Mouse (Mus musculus) embryo, embryonic 11.5 days (tissue): ENCODE measurements around the gene Slc39a2.
"Not testable (repeated sequence)": the region's sequence is repeated elsewhere in the genome, so short reads cannot be mapped to it uniquely, and the experiment has no call there.

Experiments used
- DNase-seq: peaks from one replicate; pipeline ENCODE4 v3.0.0-alpha.2; 2012; ENCODE audit warnings: low read depth, low spot score

The Slc39a2 gene

DNA sequence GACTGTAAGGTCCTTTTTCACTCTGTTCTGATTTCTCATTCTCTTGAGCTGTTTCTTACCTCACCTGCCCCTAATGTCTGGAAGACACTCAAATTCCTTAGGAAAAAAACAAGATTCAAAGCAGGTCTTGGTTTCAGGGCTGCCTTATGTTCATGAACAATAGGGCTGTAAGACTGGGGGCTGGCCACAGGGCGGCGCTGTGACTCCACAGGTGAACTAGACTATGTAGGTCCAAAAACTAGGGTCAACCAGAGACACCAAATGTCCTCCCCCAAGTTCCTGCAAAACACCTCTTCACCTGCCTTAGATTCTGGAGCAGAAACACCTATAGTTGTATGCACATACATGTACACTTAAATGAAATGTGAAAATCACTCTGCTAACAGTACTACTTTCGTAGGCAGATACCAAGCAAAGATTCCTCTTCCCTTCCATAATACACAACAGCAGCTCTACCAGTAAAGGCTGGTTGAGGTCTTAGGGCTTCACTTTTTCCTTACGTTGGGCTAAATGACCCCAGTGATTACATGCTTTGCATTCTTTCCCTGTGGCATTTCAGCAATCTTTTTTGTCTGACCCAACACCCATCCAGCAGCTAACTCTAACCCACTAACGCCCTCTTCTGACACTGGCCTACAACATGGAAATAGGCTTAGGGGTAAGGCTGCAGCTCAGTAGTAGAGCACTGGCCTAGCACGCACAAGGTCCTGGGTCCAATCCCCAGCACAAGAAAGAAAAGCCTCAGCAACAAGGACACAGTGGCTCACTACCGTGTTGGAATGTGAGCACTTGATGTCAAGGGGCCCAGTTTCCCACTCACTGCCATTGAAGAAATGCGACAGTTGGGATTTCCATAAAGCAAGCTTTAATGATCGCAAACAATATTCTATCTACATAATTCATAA, 10.4 kb downstream of the Slc39a2 start:
- no peak for DNase-seq

DNA sequence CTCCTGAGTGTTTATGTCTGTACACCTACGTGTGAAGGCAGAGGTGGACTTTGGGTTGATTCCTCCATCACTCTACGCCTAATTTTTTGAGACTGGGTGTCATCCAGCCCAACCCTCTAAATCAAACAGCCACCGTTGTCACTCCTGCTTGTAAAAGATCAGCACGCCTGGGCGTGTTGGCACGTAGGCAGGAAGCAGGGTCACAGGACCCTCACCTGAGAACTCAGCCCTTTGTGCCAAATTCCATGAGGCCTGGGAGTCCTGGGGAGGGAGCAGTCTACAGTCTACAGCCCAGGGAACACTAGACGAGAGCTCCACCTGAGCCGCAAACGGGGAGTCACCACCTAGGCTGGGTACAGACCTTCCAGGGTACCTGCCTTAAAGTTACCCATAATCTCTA, 11.1 kb downstream of the Slc39a2 start:
- no peak for DNase-seq

DNA sequence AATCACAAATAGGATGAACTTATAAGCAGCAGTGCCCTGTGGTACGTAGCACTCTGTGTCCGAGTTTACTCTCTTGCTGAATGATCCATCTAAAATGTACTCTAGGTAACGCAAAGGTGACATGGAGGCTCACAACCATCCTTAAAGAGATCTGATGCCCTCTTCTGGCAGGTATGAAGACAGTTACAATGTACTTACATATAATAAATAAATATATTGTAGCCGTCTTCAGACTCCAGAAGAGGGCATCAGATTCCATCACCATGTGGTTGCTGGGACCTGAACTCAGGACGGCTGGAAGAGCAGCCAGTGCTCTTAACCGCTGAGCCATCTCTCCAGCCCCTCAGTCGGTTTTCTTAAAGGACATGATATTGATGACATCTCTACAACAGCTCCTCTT, 12.0 kb downstream of the Slc39a2 start:
- no peak for DNase-seq

DNA sequence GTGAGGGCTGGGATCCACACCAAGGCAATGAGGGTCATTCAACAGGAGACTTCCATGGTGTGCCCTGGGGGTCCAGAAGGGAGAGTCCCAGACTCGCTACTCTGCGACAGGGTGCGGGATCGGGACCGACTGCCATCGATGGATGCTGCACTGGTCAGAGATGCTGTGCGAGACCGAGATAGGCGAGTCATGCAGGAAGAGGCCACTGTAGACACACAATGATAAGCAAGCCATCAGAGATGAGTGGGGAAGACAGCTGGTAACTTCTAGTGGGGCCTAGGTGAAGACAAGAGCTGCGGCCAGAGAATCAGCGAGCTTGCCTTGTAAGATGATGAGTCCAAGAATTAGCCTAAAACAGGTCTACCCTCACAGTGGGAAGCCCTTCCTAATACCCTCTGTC, 13.4 kb downstream of the Slc39a2 start:
- no peak for DNase-seq

DNA sequence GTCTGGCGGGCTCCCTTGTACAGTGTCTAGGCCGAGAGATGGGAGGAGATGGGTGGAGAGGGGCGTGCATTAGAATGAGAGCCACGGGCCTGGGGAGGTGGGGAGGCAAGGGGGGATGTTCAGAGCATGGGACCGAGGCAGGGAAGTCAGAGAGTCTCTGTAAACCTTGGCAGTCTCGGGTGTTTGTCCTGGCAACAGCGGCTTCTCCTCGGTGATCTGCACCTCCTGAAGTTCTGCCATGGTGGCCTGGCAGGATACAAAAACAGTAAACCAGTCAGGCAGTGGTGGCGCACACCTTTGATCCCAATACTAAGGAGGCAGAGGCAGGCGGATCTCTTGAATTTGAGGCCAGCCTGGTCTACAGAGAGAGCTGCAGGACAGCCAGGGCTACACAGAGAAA, 18.6 kb downstream of the Slc39a2 start:
- no peak for DNase-seq

DNA sequence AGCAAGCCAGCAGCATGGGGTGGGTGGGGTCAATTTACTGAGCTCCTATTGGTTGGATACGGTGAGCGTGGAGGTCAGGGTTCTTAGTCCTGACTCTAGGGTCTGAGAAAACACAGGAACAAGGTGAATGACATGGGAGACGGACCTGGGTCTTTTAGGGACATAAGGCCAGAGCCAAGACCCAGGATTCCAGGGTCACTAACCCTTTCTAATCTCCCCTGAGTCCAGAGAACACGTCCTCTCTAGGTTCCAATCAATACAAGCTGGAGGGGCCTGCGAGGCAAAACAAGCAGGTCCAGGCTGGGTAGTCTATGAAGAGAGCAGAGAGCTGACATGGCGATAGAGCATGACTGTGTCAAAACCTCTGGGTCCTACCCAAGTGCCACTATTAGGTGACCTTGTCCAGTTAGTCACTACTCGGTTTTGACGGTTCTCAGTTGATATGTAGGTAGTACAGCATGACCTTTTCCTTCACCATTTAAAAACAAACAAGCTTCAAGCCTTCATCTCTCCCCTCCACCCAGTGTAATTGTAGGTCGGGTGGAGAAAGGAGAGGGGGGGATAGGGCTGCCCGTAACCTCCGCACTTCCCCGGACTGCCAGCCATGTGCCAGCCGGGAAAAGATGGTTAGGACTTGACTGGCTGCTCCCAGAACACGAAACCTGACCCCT, 19.8 kb downstream of the Slc39a2 start:
- DNase-seq: no peak

DNA sequence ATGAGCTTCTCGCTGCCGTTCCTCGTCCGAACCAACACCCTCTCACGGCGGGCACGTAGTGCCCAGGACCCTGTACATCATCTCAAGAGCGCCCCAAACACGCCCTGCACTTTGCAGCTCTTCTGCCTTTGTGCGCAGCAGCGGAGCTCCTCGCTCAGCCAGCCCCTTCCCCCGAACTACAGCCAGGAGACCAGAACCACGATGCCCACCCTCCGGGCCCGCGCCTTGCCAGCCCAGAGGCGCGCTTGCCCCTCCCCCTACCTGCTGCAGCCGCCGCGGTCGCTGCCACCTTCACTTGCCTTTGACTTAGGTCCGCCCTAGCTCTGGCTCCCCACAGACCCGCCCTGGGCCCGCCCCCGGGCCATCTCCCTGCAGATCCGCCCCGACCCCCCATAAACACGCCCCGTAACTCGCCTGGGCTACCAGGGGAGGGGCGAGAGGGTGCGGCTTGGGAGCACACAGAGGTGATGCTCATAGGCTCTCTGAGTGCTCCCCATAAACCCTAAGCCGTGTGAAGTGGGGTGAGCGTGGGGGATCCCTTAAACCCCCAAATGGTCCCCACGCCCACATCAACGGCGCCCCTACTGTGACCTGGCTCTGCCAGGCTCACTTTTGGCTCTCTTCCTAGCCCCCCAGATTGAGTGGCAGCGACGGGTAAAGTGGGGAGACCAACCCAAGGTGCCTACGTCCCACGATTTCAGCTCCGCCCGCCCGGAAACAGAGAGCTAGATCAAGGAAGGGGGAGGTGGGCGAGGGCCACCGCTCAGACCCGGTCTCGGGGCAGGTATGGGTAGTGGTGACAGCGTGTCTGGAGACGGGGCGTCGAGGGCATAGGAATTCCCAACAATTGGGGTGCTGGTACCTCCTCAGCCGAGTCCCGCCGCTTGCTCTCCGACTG, 20.6 kb downstream of the Slc39a2 start:
- DNase-seq: no peak

DNA sequence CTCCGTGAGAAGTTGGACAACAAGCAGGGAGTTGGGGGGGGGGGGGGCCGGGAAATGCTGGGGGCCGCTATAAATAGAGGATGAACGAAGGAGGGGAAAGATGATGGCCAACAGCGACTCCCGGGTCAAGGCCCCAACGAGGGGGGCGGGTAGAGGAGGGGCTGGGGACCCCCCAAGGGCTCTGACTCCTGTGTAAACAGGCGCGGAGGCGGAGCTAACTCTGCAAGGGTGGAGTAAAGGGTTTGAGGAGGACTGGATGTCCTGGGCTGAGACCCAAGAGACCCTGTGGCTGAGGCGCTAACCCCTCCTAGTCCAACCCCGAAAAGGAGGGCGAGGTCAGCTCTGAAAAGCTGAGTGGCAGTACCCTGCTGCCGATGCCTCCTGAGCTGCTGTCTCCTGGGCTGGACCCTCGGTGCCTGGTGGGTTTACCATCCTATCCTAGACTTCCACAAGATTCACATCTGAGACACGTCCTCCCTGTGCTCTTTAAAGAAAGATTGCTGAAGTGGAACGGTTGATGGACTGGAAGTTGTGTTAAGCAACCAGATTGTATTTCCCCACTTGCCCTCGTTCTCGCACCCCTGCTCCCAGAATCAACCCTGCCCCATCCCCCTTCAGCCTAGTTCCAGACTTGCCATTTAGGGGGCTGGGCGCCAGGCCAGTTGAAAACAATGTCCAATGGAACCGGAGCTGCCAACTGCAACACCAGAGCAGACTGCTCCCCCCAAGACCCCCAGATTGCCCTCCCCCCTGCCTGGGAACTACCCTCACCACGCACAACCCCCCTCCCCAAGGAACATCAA, 21.5 kb downstream of the Slc39a2 start, which contains the start of gene Ndrg2:
TSS of gene Ndrg2 (minus strand) at position 199 of the 803 bp plus-strand sequence.
- DNase-seq: no peak

DNA sequence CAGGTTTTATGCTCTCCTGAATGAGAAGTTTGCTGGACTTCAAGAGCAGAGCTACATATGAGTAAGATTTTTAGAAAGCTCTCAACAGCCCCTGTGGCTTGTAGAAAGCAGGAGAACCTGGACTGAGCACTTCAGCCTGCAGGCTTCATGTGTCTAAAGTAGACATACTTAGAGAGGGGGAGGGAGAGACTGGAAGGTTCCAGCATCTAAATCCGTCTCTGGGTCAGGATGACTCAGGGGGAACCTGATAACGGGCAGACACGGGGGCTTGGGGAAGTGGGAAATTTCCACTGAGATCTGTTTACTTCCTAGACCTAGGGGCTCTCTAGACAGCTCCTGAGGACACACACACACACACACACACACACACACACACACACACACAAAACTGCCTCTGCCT, 22.3 kb downstream of the Slc39a2 start:
- no peak for DNase-seq

DNA sequence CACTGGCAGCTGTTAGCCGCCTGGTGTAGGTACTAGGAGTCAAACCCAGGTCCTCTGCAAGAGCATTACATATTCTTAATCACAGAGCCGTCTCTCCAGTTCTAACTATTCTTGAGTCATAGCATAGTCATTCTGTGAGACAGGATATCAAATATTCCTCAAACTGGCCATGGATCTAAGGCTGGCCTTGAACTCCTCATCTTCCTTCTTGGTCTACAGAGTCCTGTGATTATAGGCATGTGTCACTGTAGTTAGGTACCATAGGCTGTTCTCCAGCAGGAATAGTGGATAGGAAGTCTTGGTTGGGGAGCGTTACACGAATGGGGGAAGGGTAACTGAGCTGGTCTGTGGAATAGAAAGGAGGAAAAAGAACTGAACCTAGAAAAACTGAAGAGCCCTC, 23.9 kb downstream of the Slc39a2 start:
- DNase-seq: no peak

DNA sequence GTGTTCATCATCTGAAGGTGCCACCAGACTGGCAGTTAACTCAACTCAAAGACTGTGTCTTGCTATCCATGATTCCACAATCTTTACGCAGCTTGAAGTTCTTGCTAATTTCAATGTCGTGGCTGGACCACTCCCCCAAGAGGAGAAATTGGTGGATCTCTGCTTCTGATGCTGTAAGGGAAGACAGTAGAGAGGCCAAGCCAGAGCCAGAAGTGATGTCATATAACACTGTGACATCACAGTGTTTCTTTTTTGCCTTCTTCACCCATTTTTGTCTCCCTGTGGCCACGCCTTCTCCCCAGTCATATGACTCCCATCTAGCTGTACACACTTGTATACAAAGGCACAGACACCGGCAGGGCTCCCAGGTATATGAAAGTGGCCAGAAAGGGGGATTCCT, 25.4 kb downstream of the Slc39a2 start, which contains the start of gene Tppp2:
TSS of gene Tppp2 (plus strand) at position 301 of the 400 bp plus-strand sequence.
- DNase-seq: no peak

DNA sequence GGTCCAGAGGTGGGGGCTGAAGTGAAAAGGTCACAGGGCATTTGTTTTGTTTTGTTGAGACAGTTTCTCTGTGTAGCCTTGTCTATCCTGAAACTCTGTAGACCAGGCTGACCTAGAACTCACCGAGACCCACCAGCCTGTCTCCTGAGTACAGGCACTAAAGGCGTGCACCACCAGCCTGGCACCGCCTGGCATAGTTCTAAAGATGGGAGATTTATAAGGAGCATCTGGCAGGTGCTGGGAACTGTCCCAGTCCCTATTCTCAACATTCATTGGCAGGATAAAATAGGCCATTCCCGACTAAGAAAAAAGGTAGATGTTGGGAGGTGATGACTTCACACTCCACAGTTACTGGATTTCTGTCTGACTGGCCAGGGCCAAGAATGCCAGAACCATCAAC, 26.3 kb downstream of the Slc39a2 start:
- DNase-seq: no peak

DNA sequence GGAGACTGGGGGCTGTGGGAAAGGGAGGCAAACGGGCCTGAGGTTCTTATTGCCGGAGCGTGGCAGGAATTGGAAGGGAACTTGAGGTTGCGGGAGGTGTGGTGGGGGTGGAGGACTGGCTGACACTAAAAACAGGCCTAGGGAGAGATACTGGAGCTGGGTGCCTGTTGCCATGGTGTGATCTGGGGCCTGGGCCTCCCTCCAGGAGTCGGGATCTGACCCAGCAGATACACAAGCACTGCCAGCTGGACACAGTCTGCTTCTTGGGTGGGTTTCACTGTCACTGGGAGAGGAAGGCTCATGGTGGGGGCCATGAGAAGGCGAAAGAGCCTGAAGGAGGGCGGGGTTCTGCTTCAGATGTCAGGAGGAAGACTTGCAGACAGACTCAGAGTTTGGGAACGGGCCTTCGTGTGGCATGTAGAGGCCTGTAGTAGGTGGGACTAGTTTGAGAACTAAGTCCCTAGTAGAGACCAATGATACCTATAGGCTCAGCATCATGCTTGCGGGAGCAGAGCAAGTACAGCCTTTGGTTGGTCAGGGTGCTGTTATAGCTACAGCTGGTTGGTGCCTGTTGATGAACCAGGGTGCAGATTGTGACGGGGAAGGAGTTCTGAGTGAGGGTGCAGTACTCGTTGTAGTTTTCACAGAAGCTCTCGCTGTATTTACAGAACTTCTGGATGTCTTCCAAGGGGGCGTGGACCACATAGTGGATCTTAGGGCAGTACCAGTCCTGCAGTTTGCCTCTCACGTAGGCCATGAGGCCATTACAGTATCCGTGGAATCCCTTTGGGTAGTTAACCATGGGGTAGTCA, 29.3 kb downstream of the Slc39a2 start:
- DNase-seq: no peak

DNA sequence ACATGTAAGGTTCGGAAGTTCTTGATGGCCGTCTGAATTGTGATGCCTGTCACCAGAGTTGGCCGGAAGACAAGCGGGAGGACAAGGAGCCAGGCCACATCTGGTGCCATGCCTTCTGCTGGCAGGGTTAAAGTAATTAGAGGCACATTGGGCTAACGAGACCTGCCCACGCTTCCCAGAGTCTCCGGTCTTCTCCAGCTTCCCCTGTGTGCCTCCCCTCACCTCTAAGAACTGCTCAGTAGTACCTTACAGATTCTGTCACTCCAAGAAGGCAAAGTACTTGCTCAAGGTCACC, 29.8 kb downstream of the Slc39a2 start, which contains the start of gene Rnase13:
TSS of gene Rnase13 (minus strand) at position 203 of the 295 bp plus-strand sequence.
- DNase-seq: no peak

DNA sequence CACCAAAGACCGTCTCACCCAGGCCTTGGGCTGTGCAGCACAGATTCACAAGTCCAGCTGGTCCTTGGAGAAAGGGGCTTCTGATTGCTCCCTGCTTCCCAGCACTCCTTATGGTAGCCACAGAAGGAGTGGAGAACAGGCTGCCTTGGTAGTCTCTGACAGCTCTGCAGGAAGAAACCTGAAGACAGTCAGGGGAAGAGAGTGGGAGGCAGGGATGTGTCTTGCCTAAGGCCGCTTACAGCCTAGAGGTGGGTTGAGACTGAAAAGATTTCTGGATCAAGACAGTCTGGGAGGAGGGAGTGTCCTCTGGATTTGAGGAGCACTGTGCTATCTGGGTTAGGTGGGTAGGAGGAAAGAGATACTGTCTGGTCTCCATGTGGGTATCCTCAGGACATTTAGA, 30.2 kb downstream of the Slc39a2 start:
- no peak for DNase-seq

DNA sequence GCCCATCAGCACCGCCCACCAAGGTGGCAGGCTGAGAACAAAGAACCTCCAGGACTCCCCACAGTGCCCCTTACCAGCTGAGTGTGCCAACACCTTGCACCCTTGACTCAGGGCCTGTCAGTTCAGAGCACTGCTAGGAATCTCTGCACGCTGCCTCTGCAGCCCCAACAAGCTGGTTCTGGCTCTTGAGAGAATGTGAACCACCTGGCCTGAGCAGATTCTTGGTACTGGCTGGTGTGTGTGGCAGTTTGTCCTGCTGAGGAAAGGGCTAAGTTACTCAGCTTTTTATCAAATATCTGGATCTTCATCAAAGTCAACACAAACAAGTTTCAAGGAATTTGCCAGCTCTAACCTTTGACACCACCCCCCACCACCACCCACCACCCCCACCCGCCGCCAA, 30.8 kb downstream of the Slc39a2 start:
- no peak for DNase-seq

DNA sequence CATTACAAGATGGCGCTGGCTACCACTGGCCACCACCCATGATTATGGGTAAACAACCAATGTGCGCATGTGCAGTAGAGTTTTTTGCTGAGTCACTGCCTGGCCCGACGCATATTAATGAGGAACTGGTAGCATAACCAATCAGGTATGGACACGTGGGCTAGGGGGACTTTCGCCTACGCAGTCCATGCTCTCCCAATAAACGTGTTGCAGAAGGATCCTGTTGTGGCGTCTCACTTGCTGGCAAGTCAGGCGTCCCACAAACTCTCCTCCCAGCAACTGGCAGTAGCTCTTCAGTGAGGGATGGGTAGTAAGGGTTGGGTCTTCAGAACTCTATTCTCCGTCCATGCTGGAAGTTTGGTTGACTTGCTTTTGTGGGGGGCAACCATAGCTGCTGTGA, 34.2 kb downstream of the Slc39a2 start:
- DNase-seq: not testable (repeated sequence)

DNA sequence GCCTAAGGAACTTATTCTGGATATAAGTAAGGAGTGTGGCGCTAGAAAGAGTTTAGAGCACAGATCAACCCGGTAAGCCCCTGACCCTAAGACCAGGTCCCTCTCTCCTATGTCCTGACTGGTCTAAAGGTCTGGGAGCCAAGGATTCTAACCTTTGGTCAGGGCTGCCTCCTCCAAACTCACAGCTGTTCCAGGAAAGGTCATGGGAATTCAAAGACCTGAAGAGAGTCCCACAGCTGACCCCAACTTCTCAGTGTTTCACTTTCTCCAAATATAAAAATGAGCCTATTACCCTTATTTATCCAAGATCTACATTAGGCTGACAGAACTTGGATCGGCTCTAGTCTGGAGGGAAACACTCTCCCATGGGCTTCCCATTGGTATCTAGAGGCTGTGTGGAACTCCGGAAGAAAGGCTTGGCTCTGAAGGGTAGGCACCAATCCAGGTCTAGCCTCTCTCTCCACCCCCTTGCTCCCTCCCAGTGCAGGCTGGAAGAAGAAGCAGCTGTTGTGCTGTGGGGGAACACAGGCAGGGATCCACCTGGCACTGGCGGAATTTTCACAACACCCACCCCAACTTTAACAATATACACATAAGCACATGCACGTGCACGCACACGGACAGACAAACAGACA, 36.7 kb downstream of the Slc39a2 start:
- DNase-seq: no peak

DNA sequence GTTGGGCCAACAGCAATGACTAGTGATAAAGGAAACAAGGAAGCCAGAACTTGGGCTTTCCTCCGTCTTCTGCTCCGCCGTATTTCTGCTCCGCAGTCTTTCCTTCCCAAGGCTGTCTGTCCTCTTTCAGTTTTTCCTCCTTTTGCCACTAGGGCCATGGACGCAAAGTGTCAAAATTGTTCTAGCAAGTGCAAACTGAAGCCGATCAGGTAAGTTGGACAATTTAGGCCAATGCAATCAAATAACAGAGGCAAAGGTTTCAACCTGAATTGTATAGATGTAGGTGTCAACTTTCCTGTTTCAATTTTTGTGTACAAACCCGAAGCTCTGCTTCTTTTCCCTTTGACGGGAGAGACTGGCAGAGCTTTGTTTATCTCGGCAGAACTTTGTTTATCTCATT, 37.3 kb downstream of the Slc39a2 start:
- DNase-seq: no peak

DNA sequence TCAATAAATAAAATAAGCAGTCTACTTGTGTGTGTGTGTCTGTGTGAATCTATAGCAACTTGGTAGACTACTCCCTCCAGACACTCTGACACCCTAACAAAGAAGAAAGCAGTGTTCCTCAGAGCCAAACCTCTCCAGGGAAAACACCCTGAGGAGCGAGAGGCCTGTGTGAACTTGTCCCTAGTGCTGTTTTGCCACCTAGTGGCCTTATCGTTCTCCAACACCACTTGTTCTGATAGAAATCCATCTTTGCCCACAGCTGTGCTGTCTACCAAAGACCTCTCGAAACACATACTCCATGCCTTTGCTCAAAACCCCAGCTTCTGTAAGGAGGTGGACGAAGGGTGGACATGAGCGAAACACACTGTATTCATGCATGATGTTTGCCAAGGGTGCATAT, 38.1 kb downstream of the Slc39a2 start:
- DNase-seq: no peak
